Mouse (Mus musculus) heart, postnatal 14 days (tissue): ENCODE measurements around the gene Prkcb. TPM values are rescaled to one million over a fixed set of nuclear protein-coding genes. Genes with fewer than 3 reads are reported as not detected.
"Not testable (repeated sequence)": the region's sequence is repeated elsewhere in the genome, so short reads cannot be mapped to it uniquely, and the experiment has no call there.

ENCODE experiments used
- DNase-seq, 2 experiments: peaks; one replicate each; pipeline ENCODE4 v3.0.0; 2021 to 2022
- intact Hi-C: fragments of 180-260 bp; cut with DNase I; formaldehyde crosslinking; loops from one replicate; pipeline ENCODE4 v1.15.1; 2025
- long read RNA-seq, 2 experiments: library from polyadenylated mRNA; stranded (forward); transcript quantifications; one replicate each; pipeline ENCODE4 v2.0.0; 2021
- total RNA-seq, 2 experiments: library from RNA; stranded (reverse); gene quantifications; 2 replicates each; pipeline ENCODE4 v1.2.3; 2021

The Prkcb gene
- 1 to 10 TPM; 4.0 to 9.8 TPM for total RNA-seq
- long read RNA-seq, experiment 1, transcript Prkcb-202 (17 exons, 2,911 nt): major isoform, 15 of 15 reads
- long read RNA-seq, experiment 1, partial matches to known transcripts: 0 of 15 reads
- long read RNA-seq, experiment 1, other reads (novel, unspliced or antisense): 0 of 15 reads
- long read RNA-seq, experiment 2, partial matches to known transcripts: 0 of 6 reads
- long read RNA-seq, experiment 2, other reads (novel, unspliced or antisense): 2 of 6 reads

- intact Hi-C loops: no loop called here
These were observed at the start of gene Prkcb for GRCm38 (mm10) chr7:122288605-122289242. TSS of gene Prkcb (plus strand) at chr7:122288751.

GRCm38 (mm10) chr7:122238939-122239338 lies 49.6 kb upstream of the Prkcb start:
- DNase-seq: no peak
- intact Hi-C loops: no loop called here

More at GRCm38 (mm10) chr7:122288605-122289242, at the start of gene Prkcb:
- peak; percentile 54 to 67 for DNase-seq

DNA sequence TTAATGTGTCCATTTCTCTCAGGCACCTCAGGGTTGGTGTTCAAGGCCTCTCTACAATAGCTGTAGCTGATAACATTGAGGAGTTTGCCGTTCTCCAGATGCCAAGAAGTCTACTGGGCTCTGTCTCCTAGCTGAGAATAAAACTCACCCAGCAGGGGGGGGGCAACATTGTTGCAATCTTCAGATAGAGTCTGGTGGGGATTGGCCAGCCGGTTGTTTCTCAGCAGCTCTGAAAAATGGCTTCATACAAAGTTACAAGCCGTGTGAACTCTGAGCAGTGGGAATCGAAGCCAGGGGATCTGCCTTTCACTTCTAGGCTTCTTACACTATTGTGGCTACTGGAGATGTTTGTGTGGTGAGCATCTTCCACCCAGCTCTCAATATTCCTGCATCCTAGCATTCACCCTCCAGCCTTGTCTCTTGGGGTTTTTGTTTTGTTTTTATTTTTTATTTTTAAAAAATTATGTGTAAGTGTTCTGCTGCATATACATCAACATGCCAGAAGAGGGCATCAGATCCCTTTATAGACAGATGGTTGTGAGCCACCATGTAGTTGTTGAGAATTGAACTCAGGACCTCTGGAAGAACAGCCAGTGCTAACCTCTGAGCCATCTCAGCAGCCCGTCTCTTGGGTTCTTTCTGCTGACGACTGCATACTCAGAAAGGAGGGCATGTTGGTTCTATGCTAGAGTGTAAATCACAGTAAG lies 48.0 kb upstream of the Prkcb start:
- intact Hi-C loops: loop anchor here (2.0 kb wide), 1 partner anchor 42 kb away; no protein-coding TSS in a partner anchor

DNA sequence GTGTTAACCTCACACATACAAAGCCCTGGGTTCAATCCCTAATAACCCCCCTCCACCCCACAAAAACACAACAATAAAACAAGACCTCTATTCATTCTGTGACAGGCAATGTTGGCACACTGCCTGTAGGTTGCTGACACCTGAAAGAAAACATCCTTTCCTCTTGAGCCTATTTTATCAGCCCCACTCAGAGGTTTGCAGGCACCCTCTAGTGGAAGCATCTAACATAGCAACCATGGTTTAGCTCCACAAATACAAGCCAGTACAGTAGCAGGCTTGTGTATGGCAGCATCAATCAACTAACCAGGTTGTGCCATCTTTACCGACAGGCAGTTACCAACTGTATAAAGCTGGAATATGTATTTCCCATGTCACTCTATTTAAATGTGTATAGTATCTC lies 46.3 kb upstream of the Prkcb start:
- intact Hi-C loops: no loop called here
- peak; percentile 7 to 48 for DNase-seq

More for the DNA sequence above, 48.0 kb upstream of the Prkcb start:
- no peak for DNase-seq

- DNase-seq, intact Hi-C loops: not testable (repeated sequence)
These were observed 45.8 kb upstream of the Prkcb start for GRCm38 (mm10) chr7:122242744-122243143.

DNA sequence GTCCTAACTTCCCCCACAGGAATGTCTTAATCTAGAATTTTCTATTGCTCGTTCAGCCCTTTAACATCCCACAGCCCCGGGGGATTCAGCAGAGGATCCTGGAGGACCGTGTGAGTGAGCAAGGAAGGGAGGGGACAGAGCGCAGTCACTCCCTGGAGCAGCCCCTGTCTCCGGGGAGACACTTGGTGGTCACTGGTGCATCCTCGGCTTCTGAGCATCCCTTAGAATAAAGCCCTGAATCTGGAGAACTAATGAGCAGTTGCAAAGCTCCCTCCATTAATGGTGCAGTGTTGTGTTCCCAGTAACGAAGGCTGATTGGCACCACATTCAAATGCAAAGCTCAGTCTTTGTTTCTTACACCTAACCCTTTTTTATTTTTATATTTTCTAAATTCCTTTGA lies 44.4 kb upstream of the Prkcb start:
- intact Hi-C loops: no loop called here
- DNase-seq: no peak

- no peak for DNase-seq
- intact Hi-C loops: no loop called here
These were observed 44.0 kb upstream of the Prkcb start for GRCm38 (mm10) chr7:122244584-122244983.

- intact Hi-C loops: loop anchor here (5.0 kb wide), 1 partner anchor 676 kb away; no protein-coding TSS in a partner anchor
- DNase-seq: no peak
These were observed 42.6 kb upstream of the Prkcb start for GRCm38 (mm10) chr7:122245976-122246375.

- intact Hi-C loops: loop anchor here (5.0 kb wide), 1 partner anchor 675 kb away; no protein-coding TSS in a partner anchor
- no peak for DNase-seq
These were observed 41.2 kb upstream of the Prkcb start for GRCm38 (mm10) chr7:122247254-122247864.

GRCm38 (mm10) chr7:122249321-122249821 lies 39.2 kb upstream of the Prkcb start:
- DNase-seq: no peak

DNA sequence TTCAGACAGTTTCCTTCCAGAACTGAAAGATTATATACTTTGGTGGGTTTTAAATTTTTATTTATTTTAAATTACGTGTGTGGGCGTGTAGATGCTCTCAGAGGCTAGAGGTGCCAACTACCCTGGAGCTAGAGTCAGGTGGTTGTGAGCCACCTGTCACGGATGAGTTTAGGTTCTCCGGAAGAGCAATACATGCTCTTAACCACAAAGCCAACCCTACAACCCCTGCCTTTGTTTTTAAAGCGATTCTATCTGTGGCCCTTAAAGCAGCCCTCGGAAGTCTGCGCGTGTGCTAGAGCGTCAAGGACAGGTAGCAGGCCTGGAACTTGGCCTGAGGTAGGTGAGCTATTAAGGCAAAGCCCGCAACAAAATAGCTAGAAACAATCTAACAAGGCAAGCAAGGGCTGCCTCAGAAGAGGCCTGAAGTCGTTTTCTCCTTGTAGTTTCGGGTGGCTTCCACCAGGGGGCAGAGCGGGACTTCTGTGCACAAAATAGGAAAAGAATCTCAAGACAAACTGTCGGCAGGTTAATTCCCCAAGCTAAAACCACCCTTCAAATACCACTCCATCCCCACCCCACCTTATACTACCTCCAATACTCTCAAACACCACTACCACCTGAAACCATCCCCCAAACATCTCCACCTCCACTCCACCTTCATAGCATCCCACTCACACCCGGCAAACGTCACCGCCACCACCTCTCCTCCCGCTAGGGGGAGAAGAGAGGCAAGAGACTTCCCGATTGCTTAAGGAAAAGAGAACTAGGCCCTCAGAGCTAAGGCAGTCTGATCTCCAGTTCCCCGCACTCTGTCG lies 37.1 kb upstream of the Prkcb start:
- intact Hi-C loops: loop anchor here (1.0 to 5.0 kb wide), 2 partner anchors 208 to 681 kb away; no protein-coding TSS in a partner anchor

More at GRCm38 (mm10) chr7:122249321-122249821, 39.2 kb upstream of the Prkcb start:
- intact Hi-C loops: loop anchor here (5.0 kb wide), 1 partner anchor 673 kb away; no protein-coding TSS in a partner anchor

GRCm38 (mm10) chr7:122256722-122257121 lies 31.8 kb upstream of the Prkcb start:
- no peak for DNase-seq
- intact Hi-C loops: no loop called here

More for the DNA sequence above, 37.1 kb upstream of the Prkcb start:
- DNase-seq: peak; percentile 62 to 73

GRCm38 (mm10) chr7:122258521-122258920 lies 30.0 kb upstream of the Prkcb start:
- intact Hi-C loops: no loop called here
- no peak for DNase-seq

- peak in 1 of 2 experiments; percentile 3 for DNase-seq
- intact Hi-C loops: no loop called here
These were observed 28.4 kb upstream of the Prkcb start for GRCm38 (mm10) chr7:122260055-122260602.

DNA sequence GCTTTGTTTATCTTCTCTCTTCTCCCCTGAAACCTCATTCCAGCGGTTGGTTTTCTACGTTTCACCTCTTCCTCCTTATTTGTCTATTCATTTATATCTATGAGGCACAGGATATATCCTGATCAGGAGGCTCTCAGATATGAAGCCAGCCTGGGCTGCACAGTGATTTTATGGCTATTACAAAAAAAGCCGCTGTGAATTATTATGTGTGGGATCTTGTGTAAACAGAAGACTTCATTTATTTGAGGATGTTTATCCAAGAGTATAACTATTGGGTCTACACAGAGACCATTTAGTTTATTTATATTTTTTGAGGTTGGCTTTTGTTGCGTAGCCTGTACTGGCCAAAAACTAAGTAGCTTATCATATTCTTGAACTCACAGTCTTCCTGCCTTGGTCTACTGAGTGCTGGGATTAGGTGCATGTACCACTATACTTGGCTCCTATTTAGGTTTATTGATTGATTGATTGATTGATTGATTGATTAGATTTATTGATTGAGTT lies 19.5 kb upstream of the Prkcb start:
- intact Hi-C loops: no loop called here
- no peak for DNase-seq

GRCm38 (mm10) chr7:122272334-122272733 lies 16.2 kb upstream of the Prkcb start:
- DNase-seq: no peak
- intact Hi-C loops: no loop called here

DNA sequence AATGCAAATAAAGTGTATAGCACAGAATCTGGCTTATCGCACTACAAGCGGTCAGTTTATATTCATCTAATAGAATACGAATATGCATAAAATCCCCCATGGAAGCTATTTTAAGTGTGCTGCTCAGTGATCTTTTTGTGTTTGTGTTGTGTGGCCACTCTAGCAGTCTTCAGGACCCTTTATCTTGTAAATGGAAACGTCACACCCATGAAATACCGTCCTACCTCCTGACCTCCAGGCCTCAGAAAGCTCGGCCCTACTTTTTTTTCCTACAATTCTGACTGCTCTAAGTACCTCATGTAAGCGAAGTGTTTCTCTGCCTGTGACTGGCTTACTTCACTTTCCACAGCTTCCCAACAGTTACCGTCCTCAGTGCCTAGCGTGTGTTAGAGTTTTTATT lies 9.0 kb upstream of the Prkcb start:
- DNase-seq: no peak
- intact Hi-C loops: no loop called here

GRCm38 (mm10) chr7:122280334-122280733 lies 8.2 kb upstream of the Prkcb start:
- intact Hi-C loops: no loop called here
- DNase-seq: no peak

- DNase-seq: no peak
- intact Hi-C loops: no loop called here
These were observed 6.0 kb upstream of the Prkcb start for GRCm38 (mm10) chr7:122282584-122282983.
